Mouse (Mus musculus) liver, embryonic 14.5 days (tissue): ENCODE measurements around the gene Mtch2.

ENCODE experiments used
- CTCF ChIP-seq: IDR thresholded peaks from 2 replicates; pipeline ENCODE4 v1.5.1; 2016; ENCODE audit warnings: antibody characterized with exemption, low read depth, control low read depth
- EP300 ChIP-seq: IDR thresholded peaks from 2 replicates; pipeline ENCODE4 v1.6.1; 2016; ENCODE audit warnings: antibody characterized with exemption, low read depth

- TF ChIP-seq CTCF (no peak), EP300 (no peak)
Observed at GRCm38 (mm10) chr2:90915516-90915915, 68.6 kb downstream of the Mtch2 start.
